Mouse (Mus musculus) embryonic facial prominence, embryonic 11.5 days (tissue): ENCODE data around the gene Tor2a. TPM values are rescaled to one million over a fixed set of nuclear protein-coding genes. Genes with fewer than 3 reads are reported as not detected.

Experiments used
- microRNA counts: library from miRNA; unstranded; fragments of <30 nt; microRNA quantifications from one replicate; lab custom pipeline; 2016
- microRNA-seq: library from miRNA; unstranded; fragments of <30 nt; microRNA quantifications from one replicate; pipeline ENCODE4, GENCODE M21; 2016; ENCODE audit warnings: borderline number of aligned reads
- polyA plus RNA-seq: library from polyadenylated mRNA; unstranded; fragments of >200 nt; fragmentation: Nextera tagmentation; extraction: Ambion mirVana; gene quantifications from 2 replicates; pipeline ENCODE4 v1.2.1, GENCODE M21; 2014

Tor2a gene
- polyA plus RNA-seq, 1 experiment from 2014 or later: 47.8 TPM

MicroRNA genes within 50 kb of the gene (microRNA counts, 519-probe panel; counts per million panel counts)
- not detected for microRNA mmu-miR-2861 (lab: Ali Mortazavi, UCI)

Small RNA genes within 50 kb of the gene (microRNA-seq; reads per million reads assigned to microRNA genes)
- gene Mir2861: not detected
- gene Mir3960: not detected

Other genes starting within 250 kb of the Tor2a start
- gene Fam102a, start 221.9 kb upstream of the Tor2a start, polyA plus RNA-seq: 10.2 and 11.7 TPM in 2 replicates
- gene Dpm2, start 186.4 kb upstream of the Tor2a start, polyA plus RNA-seq: 97.1 and 100 TPM in 2 replicates
- gene Pip5kl1, start 182.4 kb upstream of the Tor2a start, polyA plus RNA-seq: 2.3 and 3.3 TPM in 2 replicates
- 0.32 and 0.36 TPM in 2 replicates for gene 9430097D07Rik, start 181.6 kb upstream of the Tor2a start, polyA plus RNA-seq
- gene St6galnac4, start 170.1 kb upstream of the Tor2a start, polyA plus RNA-seq: 20.3 and 22.8 TPM in 2 replicates
- 6.3 and 6.8 TPM in 2 replicates for gene St6galnac6, start 157.5 kb upstream of the Tor2a start, polyA plus RNA-seq
- 13.7 and 16.6 TPM in 2 replicates for gene Ak1, start 135.5 kb upstream of the Tor2a start, polyA plus RNA-seq
- 19.2 and 22.6 TPM in 2 replicates for gene Eng, start 110.6 kb upstream of the Tor2a start, polyA plus RNA-seq
- 15.6 and 16.3 TPM in 2 replicates for gene Fpgs, start 53.1 kb upstream of the Tor2a start, polyA plus RNA-seq
- 79.2 and 89.8 TPM in 2 replicates for gene Cdk9, start 44.2 kb upstream of the Tor2a start, polyA plus RNA-seq
- 21.1 and 22.2 TPM in 2 replicates for gene Sh2d3c, start 36.2 kb upstream of the Tor2a start, polyA plus RNA-seq
- 0.31 and 0.75 TPM in 2 replicates for gene 6330409D20Rik, start 16.2 kb upstream of the Tor2a start, polyA plus RNA-seq
- 0.24 TPM in 1 of 2 replicates, not detected in the other for gene Ttc16, start 18.4 kb downstream of the Tor2a start, polyA plus RNA-seq
- gene Ptrh1, start 18.6 kb downstream of the Tor2a start, polyA plus RNA-seq: 3.8 and 5.7 TPM in 2 replicates
- 0.21 TPM in 1 of 2 replicates, not detected in the other for gene Cfap157, start 27.2 kb downstream of the Tor2a start, polyA plus RNA-seq
- gene Stxbp1, start 90.0 kb downstream of the Tor2a start, polyA plus RNA-seq: 22.0 and 27.1 TPM in 2 replicates
- gene Fam129b, start 118.9 kb downstream of the Tor2a start, polyA plus RNA-seq: 13.7 and 15.9 TPM in 2 replicates
- 162 and 191 TPM in 2 replicates for gene Rpl12, start 204.3 kb downstream of the Tor2a start, polyA plus RNA-seq
- gene Lrsam1, start 204.4 kb downstream of the Tor2a start, polyA plus RNA-seq: 5.2 and 6.5 TPM in 2 replicates
- 10.1 and 10.8 TPM in 2 replicates for gene Slc2a8, start 224.8 kb downstream of the Tor2a start, polyA plus RNA-seq